Mouse (Mus musculus) heart, embryonic 10.5 days (tissue): ENCODE measurements at regions not wholly inside any gene's neighbourhood (a gene's known extent, or its start where the extent isn't known, plus 50 kb on each side); places are given as distances from the start of the nearest gene placed in this dataset.
A peak's percentile ranks its signal among the peaks of the same experiment; 100 is the strongest.

Experiments
- DNase-seq: peaks from one replicate; pipeline ENCODE4 v3.0.0-alpha.2; 2017; ENCODE audit warnings: low spot score
- H3K27ac ChIP-seq: fragments of 300-500 bp; sonication (generic); 2 replicates; pipeline ENCODE4 v1.5.1; 2016; ENCODE audit warnings: mild to moderate bottlenecking
- H3K27me3 ChIP-seq: fragments of 300-500 bp; sonication (generic); 2 replicates; pipeline ENCODE4 v1.6.1; 2016; ENCODE audit warnings: mild to moderate bottlenecking; ENCODE audit not compliant: poor library complexity, insufficient read depth, severe bottlenecking
- H3K36me3 ChIP-seq: fragments of 300-500 bp; sonication (generic); 2 replicates; pipeline ENCODE4 v1.6.1; 2016; ENCODE audit warnings: mild to moderate bottlenecking, moderate library complexity
- H3K4me1 ChIP-seq: fragments of 300-500 bp; sonication (generic); 2 replicates; pipeline ENCODE4 v1.6.1; 2016; ENCODE audit warnings: mild to moderate bottlenecking
- H3K4me3 ChIP-seq: fragments of 300-500 bp; sonication (generic); 2 replicates; pipeline ENCODE4 v1.5.1; 2016; ENCODE audit warnings: mild to moderate bottlenecking, moderate library complexity
- H3K9me3 ChIP-seq: fragments of 300-500 bp; sonication (generic); 2 replicates; pipeline ENCODE4 v1.6.1; 2016; ENCODE audit warnings: mild to moderate bottlenecking, moderate library complexity
- WGBS: fragments of 180-500 bp; shearing (Covaris S2); methylation state at CpG from one replicate; pipeline ENCODE4 v1.1.7; 2016; 5-methylcytosine and 5-hydroxymethylcytosine counted together

GRCm38 (mm10) chr10:119395048-119395447 lies 58.6 kb upstream of the Grip1 start:
- no peak overlapping the region for H3K27ac ChIP-seq
- no peaks in the 10 kb centered on the region for H3K27me3 ChIP-seq
- no peak overlapping the region for H3K4me3 ChIP-seq
- H3K4me1 ChIP-seq: no peaks in the 10 kb centered on the region
- no peak for DNase-seq
- no peaks in the 10 kb centered on the region for H3K36me3 ChIP-seq
- H3K9me3 ChIP-seq: no peaks in the 10 kb centered on the region
- 85% methylated on average over 5 of the region's 5 CpGs for WGBS

- H3K4me1 ChIP-seq: no peaks in the 10 kb centered on the region
- no peak overlapping the region for H3K4me3 ChIP-seq
- H3K9me3 ChIP-seq: no peaks in the 10 kb centered on the region
- no peak overlapping the region for H3K27ac ChIP-seq
- WGBS: 81% methylated on average over 3 of the region's 3 CpGs
- DNase-seq: no peak
- H3K36me3 ChIP-seq: no peaks in the 10 kb centered on the region
- no peaks in the 10 kb centered on the region for H3K27me3 ChIP-seq
These were observed 65.7 kb upstream of the Grip1 start for GRCm38 (mm10) chr10:119387924-119388323.

- Histone ChIP-seq H3K36me3 (no peaks in the 10 kb centered on the region), H3K9me3 (no peaks in the 10 kb centered on the region), H3K4me1 (no peaks in the 10 kb centered on the region), H3K27me3 (no peaks in the 10 kb centered on the region), H3K4me3 (no peak overlapping the region), H3K27ac (no peak overlapping the region)
- DNase-seq: no peak
- WGBS: 83% methylated on average over 11 of the region's 11 CpGs
These were observed 71.4 kb upstream of the Grip1 start for GRCm38 (mm10) chr10:119382257-119382656.

- Histone ChIP-seq H3K27me3 (no peaks in the 10 kb centered on the region), H3K9me3 (no peaks in the 10 kb centered on the region), H3K36me3 (no peaks in the 10 kb centered on the region), H3K4me3 (no peak overlapping the region), H3K4me1 (no peaks in the 10 kb centered on the region), H3K27ac (no peak overlapping the region)
- DNase-seq: no peak
- 68% methylated on average over 5 of the region's 5 CpGs for WGBS
These were observed 85.1 kb upstream of the Grip1 start for GRCm38 (mm10) chr10:119368566-119368965.

GRCm38 (mm10) chr10:119363616-119364015 lies 90.0 kb upstream of the Grip1 start:
- no peak overlapping the region for H3K27ac ChIP-seq
- no peaks in the 10 kb centered on the region for H3K9me3 ChIP-seq
- no peak for DNase-seq
- H3K4me3 ChIP-seq: no peak overlapping the region
- H3K4me1 ChIP-seq: no peaks in the 10 kb centered on the region
- no peaks in the 10 kb centered on the region for H3K36me3 ChIP-seq
- no peaks in the 10 kb centered on the region for H3K27me3 ChIP-seq
- WGBS: 43% methylated on average over 3 of the region's 3 CpGs

- no peaks in the 10 kb centered on the region for H3K4me1 ChIP-seq
- DNase-seq: no peak
- no peaks in the 10 kb centered on the region for H3K36me3 ChIP-seq
- no peak overlapping the region for H3K27ac ChIP-seq
- no peaks in the 10 kb centered on the region for H3K27me3 ChIP-seq
- H3K9me3 ChIP-seq: no peaks in the 10 kb centered on the region
- H3K4me3 ChIP-seq: no peak overlapping the region
- 68% methylated on average over 7 of the region's 7 CpGs for WGBS
These were observed 94.8 kb upstream of the Grip1 start for GRCm38 (mm10) chr10:119358730-119359292.

- H3K4me1 ChIP-seq: no peaks in the 10 kb centered on the region
- no peaks in the 10 kb centered on the region for H3K36me3 ChIP-seq
- WGBS: 80% methylated on average over 13 of the region's 13 CpGs
- 0 out of 2 replicates have a peak, but pooled peaks cover 2% of the 10 kb centered on the region for H3K9me3 ChIP-seq
- H3K27me3 ChIP-seq: no peaks in the 10 kb centered on the region
- DNase-seq: peak; percentile 41
- H3K4me3 ChIP-seq: no peak overlapping the region
- H3K27ac ChIP-seq: no peak overlapping the region
These were observed 102.7 kb upstream of the Cand1 start for GRCm38 (mm10) chr10:119342317-119343114.

GRCm38 (mm10) chr10:119340323-119340722 lies 100.5 kb upstream of the Cand1 start:
- no peaks in the 10 kb centered on the region for H3K36me3 ChIP-seq
- DNase-seq: no peak

GRCm38 (mm10) chr10:119326912-119327311 lies 87.1 kb upstream of the Cand1 start:
- 34% methylated on average over 6 of the region's 6 CpGs for WGBS
- no peak overlapping the region for H3K4me3 ChIP-seq
- no peak overlapping the region for H3K27ac ChIP-seq
- no peak for DNase-seq
- no peaks in the 10 kb centered on the region for H3K36me3 ChIP-seq
- H3K9me3 ChIP-seq: no peaks in the 10 kb centered on the region
- H3K4me1 ChIP-seq: no peaks in the 10 kb centered on the region
- no peaks in the 10 kb centered on the region for H3K27me3 ChIP-seq

More at GRCm38 (mm10) chr10:119340323-119340722, 100.5 kb upstream of the Cand1 start:
- WGBS: 60% methylated on average over 8 of the region's 8 CpGs
- Histone ChIP-seq H3K27me3 (no peaks in the 10 kb centered on the region), H3K4me3 (no peak overlapping the region), H3K4me1 (no peaks in the 10 kb centered on the region), H3K9me3 (no peaks in the 10 kb centered on the region), H3K27ac (no peak overlapping the region)

GRCm38 (mm10) chr10:119319953-119320352 lies 80.1 kb upstream of the Cand1 start:
- Histone ChIP-seq H3K9me3 (no peaks in the 10 kb centered on the region), H3K4me3 (no peak overlapping the region), H3K4me1 (no peaks in the 10 kb centered on the region), H3K27me3 (no peaks in the 10 kb centered on the region), H3K36me3 (no peaks in the 10 kb centered on the region), H3K27ac (no peak overlapping the region)
- WGBS: 88% methylated on average over 8 of the region's 8 CpGs
- DNase-seq: no peak

- Histone ChIP-seq H3K9me3 (no peaks in the 10 kb centered on the region), H3K27ac (no peak overlapping the region), H3K4me1 (no peaks in the 10 kb centered on the region), H3K36me3 (no peaks in the 10 kb centered on the region), H3K27me3 (no peaks in the 10 kb centered on the region), H3K4me3 (no peak overlapping the region)
- no peak for DNase-seq
- WGBS: 91% methylated on average over 8 of the region's 8 CpGs
These were observed 78.6 kb upstream of the Cand1 start for GRCm38 (mm10) chr10:119318416-119318815.

- no peaks in the 10 kb centered on the region for H3K27me3 ChIP-seq
- no peak overlapping the region for H3K27ac ChIP-seq
- H3K9me3 ChIP-seq: no peaks in the 10 kb centered on the region
- H3K4me1 ChIP-seq: no peaks in the 10 kb centered on the region
- WGBS: 36% methylated on average over 1 of the region's 1 CpGs
- no peak overlapping the region for H3K4me3 ChIP-seq
- DNase-seq: no peak
- H3K36me3 ChIP-seq: no peaks in the 10 kb centered on the region
These were observed 71.7 kb upstream of the Cand1 start for GRCm38 (mm10) chr10:119311578-119311977.

GRCm38 (mm10) chr10:119295740-119296139 lies 55.9 kb upstream of the Cand1 start:
- no peaks in the 10 kb centered on the region for H3K9me3 ChIP-seq
- no peak overlapping the region for H3K27ac ChIP-seq
- H3K27me3 ChIP-seq: no peaks in the 10 kb centered on the region
- 85% methylated on average over 11 of the region's 11 CpGs for WGBS
- no peaks in the 10 kb centered on the region for H3K4me1 ChIP-seq
- no peak overlapping the region for H3K4me3 ChIP-seq
- DNase-seq: no peak
- H3K36me3 ChIP-seq: no peaks in the 10 kb centered on the region
